Mouse (Mus musculus): Measurements from ENCODE around the gene Tmtc2. TPM values are rescaled to one million over a fixed set of nuclear protein-coding genes. Genes with fewer than 3 reads are reported as not detected.

Gene Tmtc2
- polyA plus RNA-seq (2017; shearing (Covaris generic)), result 0.20 TPM

GRCm38 (mm10) chr10:105573908-105574694 lies at the start of gene Tmtc2:
Tmtc2 (minus strand) TSS chr10:105574451.

